Mouse (Mus musculus) heart, adult 9 months (tissue): Measurements from ENCODE around the gene Eml4.

Source experiments
- DNase-seq, 2 experiments: peaks; one replicate each; pipeline ENCODE4 v3.0.0; 2022; ENCODE audit warnings: low spot score in 2 of 2

Eml4 gene

GRCm38 (mm10) chr17:83379366-83379765 lies 28.6 kb downstream of the Eml4 start:
- DNase-seq, result no peak

GRCm38 (mm10) chr17:83379791-83380190 lies 29.1 kb downstream of the Eml4 start:
- no peak for DNase-seq

GRCm38 (mm10) chr17:83382752-83383151 lies 32.0 kb downstream of the Eml4 start:
- DNase-seq, result no peak

- DNase-seq, result no peak
Observed at GRCm38 (mm10) chr17:83384981-83385380, 34.2 kb downstream of the Eml4 start.

- DNase-seq, result no peak
Observed at GRCm38 (mm10) chr17:83387161-83387560, 36.4 kb downstream of the Eml4 start.

- DNase-seq, result no peak
Observed at GRCm38 (mm10) chr17:83394013-83394412, 43.3 kb downstream of the Eml4 start.

- DNase-seq, result peak; percentile 26 to 55
Observed at GRCm38 (mm10) chr17:83397571-83398100, 46.9 kb downstream of the Eml4 start.

GRCm38 (mm10) chr17:83398756-83399155 lies 48.0 kb downstream of the Eml4 start:
- no peak for DNase-seq

- peak; percentile 3 to 40 for DNase-seq
Observed at GRCm38 (mm10) chr17:83430607-83431006, 79.9 kb downstream of the Eml4 start.

- no peak for DNase-seq
Observed at GRCm38 (mm10) chr17:83443406-83443805, 92.7 kb downstream of the Eml4 start.

GRCm38 (mm10) chr17:83449583-83449982 lies 98.9 kb downstream of the Eml4 start:
- DNase-seq, result no peak

GRCm38 (mm10) chr17:83451367-83451766 lies 100.6 kb downstream of the Eml4 start:
- DNase-seq, result no peak

GRCm38 (mm10) chr17:83451796-83452195 lies 101.1 kb downstream of the Eml4 start:
- no peak for DNase-seq

- no peak for DNase-seq
Observed at GRCm38 (mm10) chr17:83452451-83452850, 101.7 kb downstream of the Eml4 start.

GRCm38 (mm10) chr17:83453587-83453986 lies 102.9 kb downstream of the Eml4 start:
- no peak for DNase-seq

GRCm38 (mm10) chr17:83457271-83457670 lies 106.5 kb downstream of the Eml4 start:
- no peak for DNase-seq

- DNase-seq, result no peak
Observed at GRCm38 (mm10) chr17:83465969-83466368, 115.2 kb downstream of the Eml4 start.

- no peak for DNase-seq
Observed at GRCm38 (mm10) chr17:83466697-83467251, 116.0 kb downstream of the Eml4 start.

- no peak for DNase-seq
Observed at GRCm38 (mm10) chr17:83469586-83469985, 118.9 kb downstream of the Eml4 start.

GRCm38 (mm10) chr17:83477089-83477488 lies 126.4 kb downstream of the Eml4 start:
- no peak for DNase-seq

- peak in 1 of 2 experiments; percentile 1 for DNase-seq
Observed at GRCm38 (mm10) chr17:83481551-83481950, 130.8 kb downstream of the Eml4 start.

GRCm38 (mm10) chr17:83482817-83483536 lies 132.2 kb downstream of the Eml4 start:
- no peak for DNase-seq

GRCm38 (mm10) chr17:83483784-83484183 lies 133.1 kb downstream of the Eml4 start:
- DNase-seq, result no peak
